Mouse (Mus musculus) fibroblast of lung, adult 2 months (primary cell): Measurements from ENCODE around the gene Tmem128.
A peak's percentile ranks its signal among the peaks of the same experiment; 100 is the strongest.

Experiments used
- DNase-seq: peaks from one replicate; pipeline ENCODE4 v3.0.0-alpha.2; 2011; ENCODE audit warnings: low read depth

Gene Tmem128

GRCm38 (mm10) chr5:38277936-38278600 lies 18.1 kb downstream of the Tmem128 start:
- no peak for DNase-seq

- DNase-seq, result no peak
Observed at GRCm38 (mm10) chr5:38280075-38280474, 20.1 kb downstream of the Tmem128 start.

- no peak for DNase-seq
Observed at GRCm38 (mm10) chr5:38285724-38286123, 25.7 kb downstream of the Tmem128 start.

- DNase-seq, result no peak
Observed at GRCm38 (mm10) chr5:38288476-38288875, 28.5 kb downstream of the Tmem128 start.

- no peak for DNase-seq
Observed at GRCm38 (mm10) chr5:38301761-38302411, 41.9 kb downstream of the Tmem128 start.

GRCm38 (mm10) chr5:38302651-38303050 lies 42.7 kb downstream of the Tmem128 start:
- no peak for DNase-seq

GRCm38 (mm10) chr5:38305241-38305640 lies 45.3 kb downstream of the Tmem128 start:
- no peak for DNase-seq

GRCm38 (mm10) chr5:38307255-38308101 lies 47.5 kb downstream of the Tmem128 start:
- DNase-seq, result peak; percentile 47

GRCm38 (mm10) chr5:38308873-38309272 lies 48.9 kb downstream of the Tmem128 start:
- DNase-seq, result no peak

GRCm38 (mm10) chr5:38309795-38310194 lies 49.8 kb downstream of the Tmem128 start:
- DNase-seq, result no peak
